9 mouse cellular contexts compared by ENCODE assay signal in the genomic region with DNA sequence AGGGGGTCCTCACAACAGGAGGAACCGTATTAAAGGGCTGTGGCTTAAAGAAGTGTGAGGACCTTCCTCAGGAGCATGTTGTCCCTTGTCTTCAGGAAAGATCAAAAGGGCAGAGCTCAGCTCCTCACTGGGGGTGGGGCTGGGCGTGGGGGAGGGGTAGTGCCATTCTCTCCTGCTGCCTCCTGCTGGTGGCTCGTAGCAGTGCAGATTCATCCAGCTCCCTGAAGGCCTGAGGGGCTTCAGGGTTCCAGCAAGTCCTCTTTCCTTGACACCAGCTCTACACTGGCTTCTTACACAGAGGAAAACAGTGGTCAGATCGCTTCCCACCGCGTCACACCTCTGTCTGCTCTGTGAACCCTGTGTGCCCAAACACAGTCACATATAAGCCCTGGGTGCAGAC. TPM values are rescaled to one million over a fixed set of nuclear protein-coding genes. Genes with fewer than 3 reads are reported as not detected.
DNase-seq lines count a peak whose midpoint lies in the region; ATAC-seq and TF ChIP-seq lines count a peak whose summit lies in the region.
"Had no signal": no experiment of that assay in that cellular context is flagged by ENCODE, and none has a peak within 500 bp of the region (broad histone marks: within the 10 kb centered on the region; RNA-seq: fewer than 3 reads in every experiment).

No protein-coding gene starts in this region.

- WGBS in hindbrain, embryonic 16.5 days, result 39% methylated on average over 6 of the region's 6 CpGs

- no peak overlapping the region for H3K9ac ChIP-seq in hindbrain, embryonic 16.5 days (ENCODE audit: low read depth, low read length)

- peak; percentile 70 for TF ChIP-seq CTCF in left cerebral cortex, adult 2 months (IDR thresholded peaks at IDR 0.05)
- peak; percentile 49 for TF ChIP-seq CTCF in brain, embryonic 14.5 days (IDR thresholded peaks at IDR 0.05; ENCODE audit: borderline replicate concordance, extremely low read depth, insufficient read depth, insufficient read length)

- intact Hi-C loops in left cerebral cortex, adult 2 months (cut with DNase I), result no loop called here
- intact Hi-C loops in left cerebral cortex, postnatal 14 days (cut with DNase I), result no loop called here

- no peaks in the 10 kb centered on the region for H3K9me3 ChIP-seq in hindbrain, embryonic 16.5 days (ENCODE audit: control insufficient read depth, low read length)

- no peak overlapping the region for H3K27ac ChIP-seq in left cerebral cortex, adult 2 months
- H3K27ac ChIP-seq in hindbrain, embryonic 16.5 days (ENCODE audit: low read depth, low read length), result no peak overlapping the region

- no peak overlapping the region for H3K4me2 ChIP-seq in hindbrain, embryonic 16.5 days (ENCODE audit: low read length)

- no peak for ATAC-seq in hindbrain, embryonic 16.5 days

- peak; percentile 65 for DNase-seq in adrenal gland, postnatal 14 days
- DNase-seq in adrenal gland, postnatal 4 days (ENCODE audit: low spot score in 2 of 2), result no peak
- no peak for DNase-seq in left cerebral cortex, adult 2 months (ENCODE audit: extremely low spot score in 1 of 2, low spot score in 2 of 2)
- no peak for DNase-seq in left cerebral cortex, adult 9 months (ENCODE audit: low spot score in 2 of 2)
- no peak for DNase-seq in brain, embryonic 14.5 days (ENCODE audit: low read depth)
- DNase-seq in naive thymus-derived CD4-positive, alpha-beta T cell, adult 2 months (ENCODE audit: low read depth), result peak; percentile 53
- DNase-seq in left cerebral cortex, postnatal 14 days (ENCODE audit: low spot score in 2 of 2), result no peak

- H3K27me3 ChIP-seq in hindbrain, embryonic 16.5 days (replicated peaks; ENCODE audit: control insufficient read depth, insufficient read depth, low read length), result no peaks in the 10 kb centered on the region

- TF ChIP-seq POLR2A in brain, embryonic 14.5 days (IDR thresholded peaks at IDR 0.05; ENCODE audit: borderline replicate concordance, extremely low read depth, insufficient read depth, insufficient read length, poor library complexity, severe bottlenecking), result no peak

- H3K4me3 ChIP-seq in left cerebral cortex, adult 2 months, result no peak overlapping the region
- no peak overlapping the region for H3K4me3 ChIP-seq in hindbrain, embryonic 16.5 days (ENCODE audit: low read length)
- H3K4me3 ChIP-seq: erythroblast, embryonic 14.5 days had no signal

- H3K4me1 ChIP-seq in hindbrain, embryonic 16.5 days (ENCODE audit: control insufficient read depth, insufficient read depth, low read depth, low read length), result no peaks in the 10 kb centered on the region

- peaks cover 4% of the 10 kb centered on the region for H3K36me3 ChIP-seq in hindbrain, embryonic 16.5 days (ENCODE audit: control insufficient read depth, insufficient read depth, low read length)

RNA-seq across cellular contexts. Expression of gene Ttc38, which starts 8.9 kb away (rescaled TPM):
- 21.0 and 28.2 TPM in 2 replicates for total RNA-seq in adrenal gland, postnatal 14 days (2021)
- 10 to 100 TPM; 14.5 to 15.2 TPM for total RNA-seq in adrenal gland, postnatal 4 days (2021)
- 1 to 10 TPM; 5.0 to 5.2 TPM for total RNA-seq in left cerebral cortex, adult 2 months (2021)
- polyA plus RNA-seq in brain, embryonic 14.5 days (2012; rRNA removed), result 3.0 and 3.3 TPM in 2 replicates
- 1 to 10 TPM; 4.6 to 4.7 TPM for total RNA-seq in left cerebral cortex, postnatal 14 days (2021)
- 3.2 and 4.2 TPM in 2 replicates for polyA plus RNA-seq in hindbrain, embryonic 16.5 days (2015; fragmentation: Nextera tagmentation; extraction: Ambion mirVana)

RNA-seq across cellular contexts. Expression of gene Gtse1, which starts 18.6 kb away (rescaled TPM):
- 4.4 and 4.6 TPM in 2 replicates for total RNA-seq in adrenal gland, postnatal 14 days (2021)
- total RNA-seq in adrenal gland, postnatal 4 days (2021), result 10 to 100 TPM in 1 of 2 experiments, 1 to 10 TPM in 1; 8.9 to 10.1 TPM
- total RNA-seq in left cerebral cortex, adult 2 months (2021), result under 1 TPM; 0.25 to 0.33 TPM
- polyA plus RNA-seq in brain, embryonic 14.5 days (2012; rRNA removed), result 11.5 and 20.6 TPM in 2 replicates
- under 1 TPM; 0.76 to 0.90 TPM for total RNA-seq in left cerebral cortex, postnatal 14 days (2021)
- polyA plus RNA-seq in hindbrain, embryonic 16.5 days (2015; fragmentation: Nextera tagmentation; extraction: Ambion mirVana), result 6.2 and 8.3 TPM in 2 replicates

RNA-seq across cellular contexts. Expression of gene Pkdrej, which starts 19.4 kb away (rescaled TPM):
- 0.15 and 0.34 TPM in 2 replicates for total RNA-seq in adrenal gland, postnatal 14 days (2021)
- under 1 TPM; 0.45 to 0.48 TPM for total RNA-seq in adrenal gland, postnatal 4 days (2021)
- total RNA-seq in left cerebral cortex, adult 2 months (2021), result 1 to 10 TPM in 1 of 2 experiments, under 1 TPM in 1; 0.82 to 1.2 TPM
- polyA plus RNA-seq in brain, embryonic 14.5 days (2012; rRNA removed), result 0.06 and 0.14 TPM in 2 replicates
- total RNA-seq in left cerebral cortex, postnatal 14 days (2021), result under 1 TPM; 0.34 to 0.51 TPM
- 0.05 and 0.08 TPM in 2 replicates for polyA plus RNA-seq in hindbrain, embryonic 16.5 days (2015; fragmentation: Nextera tagmentation; extraction: Ambion mirVana)
- polyA plus RNA-seq: erythroblast, embryonic 14.5 days had no signal

RNA-seq across cellular contexts. Expression of gene Cdpf1, which starts 29.5 kb away (rescaled TPM):
- 17.9 and 20.2 TPM in 2 replicates for total RNA-seq in adrenal gland, postnatal 14 days (2021)
- 10 to 100 TPM; 22.3 TPM for total RNA-seq in adrenal gland, postnatal 4 days (2021)
- total RNA-seq in left cerebral cortex, adult 2 months (2021), result 10 to 100 TPM; 21.1 to 21.3 TPM
- polyA plus RNA-seq in brain, embryonic 14.5 days (2012; rRNA removed), result 14.3 and 23.7 TPM in 2 replicates
- 10 to 100 TPM; 21.7 to 22.2 TPM for total RNA-seq in left cerebral cortex, postnatal 14 days (2021)
- 21.9 and 24.9 TPM in 2 replicates for polyA plus RNA-seq in hindbrain, embryonic 16.5 days (2015; fragmentation: Nextera tagmentation; extraction: Ambion mirVana)

RNA-seq across cellular contexts. Expression of gene Trmu, which starts 38.1 kb away (rescaled TPM):
- total RNA-seq in adrenal gland, postnatal 14 days (2021), result 32.1 and 34.9 TPM in 2 replicates
- 10 to 100 TPM; 50.2 to 51.1 TPM for total RNA-seq in adrenal gland, postnatal 4 days (2021)
- 10 to 100 TPM; 29.9 to 33.8 TPM for total RNA-seq in left cerebral cortex, adult 2 months (2021)
- polyA plus RNA-seq in brain, embryonic 14.5 days (2012; rRNA removed), result 57.4 and 75.2 TPM in 2 replicates
- total RNA-seq in left cerebral cortex, postnatal 14 days (2021), result 10 to 100 TPM; 29.4 to 32.2 TPM
- 47.6 and 50.3 TPM in 2 replicates for polyA plus RNA-seq in hindbrain, embryonic 16.5 days (2015; fragmentation: Nextera tagmentation; extraction: Ambion mirVana)

Comparison
In these comparisons a context has a peak if more than half of its experiments do, and no peak if none do; other contexts are left out.
1. DNase-seq: peak in adrenal gland, postnatal 14 days (single experiment) and naive thymus-derived CD4-positive, alpha-beta T cell, adult 2 months (single experiment); none in adrenal gland, postnatal 4 days (0 of 2), left cerebral cortex, adult 2 months (0 of 2), left cerebral cortex, adult 9 months (0 of 2), brain, embryonic 14.5 days (single experiment) and left cerebral cortex, postnatal 14 days (0 of 2).